Mouse (Mus musculus): ENCODE measurements around the gene Dusp16. TPM values are rescaled to one million over a fixed set of nuclear protein-coding genes. Genes with fewer than 3 reads are reported as not detected.

Dusp16 gene
- polyA plus RNA-seq, 1 experiment = 3.3 TPM

DNA sequence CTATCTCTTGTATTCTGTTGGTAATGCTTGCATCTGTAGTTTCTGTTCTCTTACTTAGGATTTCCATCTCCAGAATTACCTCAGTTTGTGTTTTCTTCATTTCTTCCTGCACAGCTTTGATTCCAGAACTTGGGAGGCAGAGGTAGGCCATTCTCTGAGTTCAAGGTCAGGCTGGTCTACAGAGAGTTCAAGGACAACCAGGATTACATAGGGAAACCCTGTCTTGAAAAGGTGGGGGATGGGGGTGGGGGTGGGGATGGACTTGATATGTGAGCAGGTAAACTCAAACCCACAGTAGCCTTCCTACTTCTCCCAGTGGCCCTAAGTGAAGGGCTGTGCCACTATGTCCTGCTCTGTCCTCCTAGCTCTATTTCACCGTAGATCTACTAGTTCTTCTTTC, 20.6 kb upstream of the Dusp16 start:
- TF ChIP-seq FOSL1 (IDR thresholded peaks at IDR 0.05; ENCODE audit: insufficient read depth, low read length, poor library complexity, severe bottlenecking) (no peak), CEBPB (IDR thresholded peaks at IDR 0.05; ENCODE audit: low read depth) (no peak), MYOG (IDR thresholded peaks at IDR 0.05; ENCODE audit: control insufficient read depth, extremely low read depth, insufficient read length) (no peak)
- Histone ChIP-seq H3K79me3 (ENCODE audit: low read depth) (no peaks in the 10 kb centered on the region), H3K79me2 (ENCODE audit: control insufficient read depth, insufficient read depth) (no peaks in the 10 kb centered on the region), H3K4me3 (ENCODE audit: insufficient read depth, poor library complexity, severe bottlenecking) (no peak overlapping the region), H3K27me3 (ENCODE audit: control insufficient read depth, insufficient read depth, insufficient read length) (no peaks in the 10 kb centered on the region), H3K36me3 (ENCODE audit: control insufficient read depth, insufficient read depth) (no peaks in the 10 kb centered on the region), H3ac (ENCODE audit: control insufficient read depth, insufficient read length, low read depth) (no peak overlapping the region)

DNA sequence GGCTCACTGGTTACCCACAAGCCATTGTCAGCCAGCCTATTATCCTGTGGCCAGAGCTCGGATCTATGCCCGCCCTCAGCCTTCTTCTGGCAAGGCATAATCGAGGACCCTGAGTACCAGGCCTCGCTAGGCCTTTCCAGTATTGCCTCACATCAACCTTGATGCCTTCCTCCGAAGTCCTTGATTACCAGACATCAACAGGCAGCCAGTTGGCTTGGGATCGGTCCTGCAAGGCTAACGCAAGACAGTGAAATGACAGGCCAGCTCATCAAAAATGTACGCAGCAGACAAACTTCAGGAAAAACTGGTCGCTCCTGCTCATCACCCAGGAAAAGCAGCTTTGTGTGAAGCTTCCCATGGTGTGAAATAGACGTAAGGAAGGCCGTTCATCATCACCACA, 15.4 kb upstream of the Dusp16 start:
- H3K36me3 ChIP-seq (ENCODE audit: control insufficient read depth, insufficient read depth) = no peaks in the 10 kb centered on the region
- H3K4me3 ChIP-seq (ENCODE audit: insufficient read depth, poor library complexity, severe bottlenecking) = no peak overlapping the region
- H3ac ChIP-seq (ENCODE audit: control insufficient read depth, insufficient read length, low read depth) = no peak overlapping the region
- H3K79me3 ChIP-seq (ENCODE audit: low read depth) = no peaks in the 10 kb centered on the region
- no peaks in the 10 kb centered on the region for H3K27me3 ChIP-seq (ENCODE audit: control insufficient read depth, insufficient read depth, insufficient read length)
- TF ChIP-seq CTCF (IDR thresholded peaks at IDR 0.05; ENCODE audit: control insufficient read depth, insufficient read depth, insufficient read length) = no peak
- TF ChIP-seq MAX (IDR thresholded peaks at IDR 0.05) = no peak
- TF ChIP-seq FOSL1 (IDR thresholded peaks at IDR 0.05; ENCODE audit: insufficient read depth, low read length, poor library complexity, severe bottlenecking) = no peak
- TF ChIP-seq CEBPB (IDR thresholded peaks at IDR 0.05; ENCODE audit: low read depth) = no peak
- no peak for TF ChIP-seq USF1 (IDR thresholded peaks at IDR 0.05; ENCODE audit: low read depth)
- no peak for TF ChIP-seq MYOG (IDR thresholded peaks at IDR 0.05; ENCODE audit: control insufficient read depth, extremely low read depth, insufficient read length)
- no peak for TF ChIP-seq MYOD1 (IDR thresholded peaks at IDR 0.05; ENCODE audit: control insufficient read depth, insufficient read length, low read depth)
- H3K79me2 ChIP-seq (ENCODE audit: control insufficient read depth, insufficient read depth) = no peaks in the 10 kb centered on the region

DNA sequence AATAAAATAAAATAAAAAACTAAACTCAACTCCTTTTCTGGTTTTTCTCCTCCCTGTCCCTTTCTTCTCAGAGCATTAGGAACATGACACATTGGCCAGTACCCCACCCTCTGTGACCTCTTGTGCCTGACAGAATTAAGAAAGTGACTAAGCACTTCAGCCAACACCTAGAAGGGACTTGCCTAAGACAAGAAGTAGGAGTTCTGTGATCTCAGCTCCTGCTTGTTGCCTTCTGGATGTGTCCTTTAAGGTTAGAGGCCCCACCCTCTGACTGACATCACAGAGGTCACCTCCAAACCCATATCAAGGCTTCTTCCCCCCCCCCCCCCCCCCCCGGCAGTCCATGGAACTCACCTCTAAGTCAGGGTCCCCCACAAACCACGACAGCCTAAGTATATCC, 14.7 kb upstream of the Dusp16 start:
- no peak for TF ChIP-seq MYOG (IDR thresholded peaks at IDR 0.05; ENCODE audit: control insufficient read depth, extremely low read depth, insufficient read length)
- no peak for TF ChIP-seq MYOD1 (IDR thresholded peaks at IDR 0.05; ENCODE audit: control insufficient read depth, insufficient read length, low read depth)
- TF ChIP-seq MAX (IDR thresholded peaks at IDR 0.05) = no peak
- no peak for TF ChIP-seq CTCF (IDR thresholded peaks at IDR 0.05; ENCODE audit: control insufficient read depth, insufficient read depth, insufficient read length)
- H3K27me3 ChIP-seq (ENCODE audit: control insufficient read depth, insufficient read depth, insufficient read length) = no peaks in the 10 kb centered on the region
- no peaks in the 10 kb centered on the region for H3K79me3 ChIP-seq (ENCODE audit: low read depth)
- H3K4me3 ChIP-seq (ENCODE audit: insufficient read depth, poor library complexity, severe bottlenecking) = no peak overlapping the region
- H3K36me3 ChIP-seq (ENCODE audit: control insufficient read depth, insufficient read depth) = no peaks in the 10 kb centered on the region
- no peaks in the 10 kb centered on the region for H3K79me2 ChIP-seq (ENCODE audit: control insufficient read depth, insufficient read depth)
- H3ac ChIP-seq (ENCODE audit: control insufficient read depth, insufficient read length, low read depth) = no peak overlapping the region

DNA sequence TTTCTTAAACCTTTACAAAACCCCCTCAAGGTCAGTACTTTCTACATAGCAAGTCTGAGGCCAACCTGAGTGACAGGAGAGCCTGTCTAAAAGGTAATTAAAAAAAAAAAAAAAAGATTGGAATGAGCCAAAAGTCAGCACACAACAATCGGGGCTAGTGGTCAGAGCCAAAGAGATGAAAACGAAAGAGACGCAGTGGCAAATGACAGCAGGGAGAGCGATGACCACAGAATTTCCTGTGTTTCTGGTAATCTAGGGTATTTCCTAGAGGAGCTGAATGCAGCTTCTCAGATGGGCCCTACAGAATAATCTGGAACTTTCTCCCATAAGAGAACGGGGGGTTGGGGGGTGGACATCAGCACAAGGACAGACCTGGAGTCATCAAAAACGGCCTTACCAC, 13.7 kb upstream of the Dusp16 start:
- H3ac ChIP-seq (ENCODE audit: control insufficient read depth, insufficient read length, low read depth) = no peak overlapping the region
- no peaks in the 10 kb centered on the region for H3K27me3 ChIP-seq (ENCODE audit: control insufficient read depth, insufficient read depth, insufficient read length)
- no peaks in the 10 kb centered on the region for H3K79me2 ChIP-seq (ENCODE audit: control insufficient read depth, insufficient read depth)
- no peaks in the 10 kb centered on the region for H3K79me3 ChIP-seq (ENCODE audit: low read depth)
- no peaks in the 10 kb centered on the region for H3K36me3 ChIP-seq (ENCODE audit: control insufficient read depth, insufficient read depth)
- TF ChIP-seq CTCF (IDR thresholded peaks at IDR 0.05; ENCODE audit: control insufficient read depth, insufficient read depth, insufficient read length) (no peak), FOSL1 (IDR thresholded peaks at IDR 0.05; ENCODE audit: insufficient read depth, low read length, poor library complexity, severe bottlenecking) (no peak), MYOD1 (IDR thresholded peaks at IDR 0.05; ENCODE audit: control insufficient read depth, insufficient read length, low read depth) (no peak), MYOG (IDR thresholded peaks at IDR 0.05; ENCODE audit: control insufficient read depth, extremely low read depth, insufficient read length) (no peak), CEBPB (IDR thresholded peaks at IDR 0.05; ENCODE audit: low read depth) (no peak), USF1 (IDR thresholded peaks at IDR 0.05; ENCODE audit: low read depth) (no peak), MAX (IDR thresholded peaks at IDR 0.05) (no peak)
- H3K4me3 ChIP-seq (ENCODE audit: insufficient read depth, poor library complexity, severe bottlenecking) = no peak overlapping the region

DNA sequence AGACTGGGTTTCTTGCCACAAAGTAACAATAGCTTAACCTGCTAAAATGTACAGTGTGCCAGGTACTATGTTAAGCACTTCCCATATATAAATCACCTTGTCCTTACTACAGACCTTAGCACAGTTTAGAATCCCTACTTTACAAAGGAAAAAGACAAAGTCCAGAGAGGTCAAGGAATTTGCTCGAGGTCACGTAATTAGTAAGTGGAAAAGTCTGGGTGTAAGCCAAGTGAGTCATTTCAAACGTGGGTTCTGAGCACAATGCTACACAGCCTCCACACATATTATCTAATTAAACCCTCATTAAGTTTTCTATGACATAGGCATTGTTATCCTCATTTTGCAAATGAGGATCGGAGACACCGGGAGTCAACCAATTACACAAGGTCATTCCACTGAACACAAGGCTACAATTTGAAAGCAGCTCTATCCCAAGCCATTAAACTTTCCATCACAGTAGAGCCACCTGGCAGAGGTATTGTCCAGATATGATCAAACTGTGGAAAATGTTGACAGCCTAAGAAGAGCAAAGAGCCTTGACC, 12.4 kb upstream of the Dusp16 start:
- H3ac ChIP-seq (ENCODE audit: control insufficient read depth, insufficient read length, low read depth) = no peak overlapping the region
- H3K36me3 ChIP-seq (ENCODE audit: control insufficient read depth, insufficient read depth) = no peaks in the 10 kb centered on the region
- TF ChIP-seq MYOG (IDR thresholded peaks at IDR 0.05; ENCODE audit: control insufficient read depth, extremely low read depth, insufficient read length) (no peak), MYOD1 (IDR thresholded peaks at IDR 0.05; ENCODE audit: control insufficient read depth, insufficient read length, low read depth) (no peak), FOSL1 (IDR thresholded peaks at IDR 0.05; ENCODE audit: insufficient read depth, low read length, poor library complexity, severe bottlenecking) (no peak), MAX (IDR thresholded peaks at IDR 0.05) (no peak), CEBPB (IDR thresholded peaks at IDR 0.05; ENCODE audit: low read depth) (no peak), CTCF (IDR thresholded peaks at IDR 0.05; ENCODE audit: control insufficient read depth, insufficient read depth, insufficient read length) (no peak), USF1 (IDR thresholded peaks at IDR 0.05; ENCODE audit: low read depth) (no peak)
- no peaks in the 10 kb centered on the region for H3K79me3 ChIP-seq (ENCODE audit: low read depth)
- no peak overlapping the region for H3K4me3 ChIP-seq (ENCODE audit: insufficient read depth, poor library complexity, severe bottlenecking)
- no peaks in the 10 kb centered on the region for H3K27me3 ChIP-seq (ENCODE audit: control insufficient read depth, insufficient read depth, insufficient read length)
- no peaks in the 10 kb centered on the region for H3K79me2 ChIP-seq (ENCODE audit: control insufficient read depth, insufficient read depth)

DNA sequence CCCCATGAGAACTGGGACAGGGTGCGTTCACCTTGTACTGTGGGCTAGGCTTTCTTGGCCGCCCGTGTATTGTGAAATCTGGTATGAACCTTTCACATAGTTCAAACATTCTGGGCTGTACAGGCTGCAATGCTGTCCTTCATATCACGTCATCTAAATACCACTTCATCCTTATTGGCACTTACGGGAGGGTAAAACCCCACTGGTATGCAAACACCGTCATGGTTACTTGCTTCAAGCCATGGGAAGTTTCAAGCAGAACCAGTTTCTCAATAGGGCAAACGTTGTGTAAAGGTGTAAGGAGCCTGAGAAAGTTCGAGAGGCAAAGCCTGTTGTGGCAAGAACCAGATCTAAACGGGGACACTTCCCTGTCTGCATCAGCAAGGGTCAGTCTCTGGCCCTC, 10.2 kb upstream of the Dusp16 start:
- Histone ChIP-seq H3ac (ENCODE audit: control insufficient read depth, insufficient read length, low read depth) (no peak overlapping the region), H3K79me2 (ENCODE audit: control insufficient read depth, insufficient read depth) (no peaks in the 10 kb centered on the region), H3K4me3 (ENCODE audit: insufficient read depth, poor library complexity, severe bottlenecking) (no peak overlapping the region), H3K36me3 (ENCODE audit: control insufficient read depth, insufficient read depth) (no peaks in the 10 kb centered on the region), H3K79me3 (ENCODE audit: low read depth) (no peaks in the 10 kb centered on the region), H3K27me3 (ENCODE audit: control insufficient read depth, insufficient read depth, insufficient read length) (no peaks in the 10 kb centered on the region)
- TF ChIP-seq CTCF (IDR thresholded peaks at IDR 0.05; ENCODE audit: control insufficient read depth, insufficient read depth, insufficient read length) (no peak), CEBPB (IDR thresholded peaks at IDR 0.05; ENCODE audit: low read depth) (no peak), MAX (IDR thresholded peaks at IDR 0.05) (no peak), USF1 (IDR thresholded peaks at IDR 0.05; ENCODE audit: low read depth) (no peak), MYOG (IDR thresholded peaks at IDR 0.05; ENCODE audit: control insufficient read depth, extremely low read depth, insufficient read length) (no peak), MYOD1 (IDR thresholded peaks at IDR 0.05; ENCODE audit: control insufficient read depth, insufficient read length, low read depth) (no peak), FOSL1 (IDR thresholded peaks at IDR 0.05; ENCODE audit: insufficient read depth, low read length, poor library complexity, severe bottlenecking) (no peak)

Data from C2C12 (cell line).